Mouse (Mus musculus): Measurements from ENCODE around the gene Stx19. TPM values are rescaled to one million over a fixed set of nuclear protein-coding genes. Genes with fewer than 3 reads are reported as not detected.
A peak's percentile ranks its signal among the peaks of the same experiment; 100 is the strongest.

The Stx19 gene
- total RNA-seq, 2 experiments from 2014 or later: not detected

- ATAC-seq (replicated peaks; ENCODE audit: poor library complexity, severe bottlenecking): peak; percentile 97
These were observed 32.2 kb downstream of the Stx19 start, which contains the start of gene Arl13b for GRCm38 (mm10) chr16:62846498-62847312. TSS of gene Arl13b (minus strand) at chr16:62847040.

GRCm38 (mm10) chr16:62852464-62853252 lies 38.2 kb downstream of the Stx19 start:
- no peak for ATAC-seq (replicated peaks; ENCODE audit: poor library complexity, severe bottlenecking)

GRCm38 (mm10) chr16:62853611-62854126 lies 39.2 kb downstream of the Stx19 start:
- ATAC-seq (replicated peaks; ENCODE audit: poor library complexity, severe bottlenecking): no peak

GRCm38 (mm10) chr16:62854191-62855068 lies 40.0 kb downstream of the Stx19 start, which contains the start of gene Pros1:
TSS of gene Pros1 (plus strand) at chr16:62854307.
- peak; percentile 84 for ATAC-seq (replicated peaks; ENCODE audit: poor library complexity, severe bottlenecking)

- no peak for ATAC-seq (replicated peaks; ENCODE audit: poor library complexity, severe bottlenecking)
These were observed 40.9 kb downstream of the Stx19 start for GRCm38 (mm10) chr16:62855385-62855784.

GRCm38 (mm10) chr16:62856273-62856672 lies 41.8 kb downstream of the Stx19 start:
- ATAC-seq (replicated peaks; ENCODE audit: poor library complexity, severe bottlenecking): peak; percentile 30; the same call in 1 of the 2 replicates

- ATAC-seq (replicated peaks; ENCODE audit: poor library complexity, severe bottlenecking): peak; percentile 54
These were observed 43.0 kb downstream of the Stx19 start for GRCm38 (mm10) chr16:62857498-62857897.

GRCm38 (mm10) chr16:62858018-62858417 lies 43.5 kb downstream of the Stx19 start:
- ATAC-seq (replicated peaks; ENCODE audit: poor library complexity, severe bottlenecking): peak; percentile 36

GRCm38 (mm10) chr16:62860140-62860539 lies 45.7 kb downstream of the Stx19 start:
- no peak for ATAC-seq (replicated peaks; ENCODE audit: poor library complexity, severe bottlenecking)

GRCm38 (mm10) chr16:62861455-62861854 lies 47.0 kb downstream of the Stx19 start:
- ATAC-seq (replicated peaks; ENCODE audit: poor library complexity, severe bottlenecking): no peak

GRCm38 (mm10) chr16:62872688-62873117 lies 58.2 kb downstream of the Stx19 start:
- no peak for ATAC-seq (replicated peaks; ENCODE audit: poor library complexity, severe bottlenecking)

GRCm38 (mm10) chr16:62873180-62873579 lies 58.7 kb downstream of the Stx19 start:
- ATAC-seq (replicated peaks; ENCODE audit: poor library complexity, severe bottlenecking): no peak

Other genes starting within 250 kb of the Stx19 start
- 32.2 and 38.7 TPM in 2 replicates for gene Nsun3, start 27.9 kb upstream of the Stx19 start, total RNA-seq (2014; fragmentation: Nextera tagmentation)
- 20.7 and 26.9 TPM in 2 replicates for gene Nsun3, start 27.9 kb upstream of the Stx19 start, total RNA-seq (2017)
- gene Arl13b, start 32.4 kb downstream of the Stx19 start, total RNA-seq (2014; fragmentation: Nextera tagmentation): 6.9 and 10.7 TPM in 2 replicates
- gene Arl13b, start 32.4 kb downstream of the Stx19 start, total RNA-seq (2017): 7.7 and 8.4 TPM in 2 replicates
- gene Pros1, start 39.6 kb downstream of the Stx19 start, total RNA-seq (2014; fragmentation: Nextera tagmentation): 1.5 and 3.7 TPM in 2 replicates
- 7.0 and 9.1 TPM in 2 replicates for gene Pros1, start 39.6 kb downstream of the Stx19 start, total RNA-seq (2017)